Mouse (Mus musculus): ENCODE results near the gene Pdzd3. TPM values are rescaled to one million over a fixed set of nuclear protein-coding genes. Genes with fewer than 3 reads are reported as not detected.

The Pdzd3 gene
- polyA plus RNA-seq (2012; rRNA removed) = 0.74 and 0.75 TPM in 2 replicates

GRCm38 (mm10) chr9:44251314-44251713, at the start of gene Pdzd3:
Gene Pdzd3, minus strand, starts transcription at chr9:44251471.

GRCm38 (mm10) chr9:44288076-44288958, 37.0 kb upstream of the Pdzd3 start, which contains the start of gene Abcg4:
Gene Abcg4, minus strand, starts transcription at chr9:44288615.

GRCm38 (mm10) chr9:44268432-44268831, 17.2 kb upstream of the Pdzd3 start, which contains the start of gene Nlrx1:
Gene Nlrx1, minus strand, starts transcription at chr9:44268599.

GRCm38 (mm10) chr9:44240399-44240798, 10.9 kb downstream of the Pdzd3 start, which contains the start of gene Ccdc153:
Gene Ccdc153, plus strand, starts transcription at chr9:44240676.

GRCm38 (mm10) chr9:44233802-44234478, 17.3 kb downstream of the Pdzd3 start, which contains the start of gene Cbl:
Gene Cbl, minus strand, starts transcription at chr9:44234049.

Other genes with a start within 250 kb of the Pdzd3 start
- 8.2 and 13.4 TPM in 2 replicates for gene Thy1, start 208.1 kb downstream of the Pdzd3 start, polyA plus RNA-seq (2012; rRNA removed)
- 1.8 and 2.7 TPM in 2 replicates for gene Usp2, start 184.4 kb downstream of the Pdzd3 start, polyA plus RNA-seq (2012; rRNA removed)
- gene Mfrp, start 149.7 kb downstream of the Pdzd3 start, polyA plus RNA-seq (2012; rRNA removed) = 1.3 and 1.9 TPM in 2 replicates
- gene C1qtnf5, start 144.2 kb downstream of the Pdzd3 start, polyA plus RNA-seq (2012; rRNA removed) = 4.3 and 5.5 TPM in 2 replicates
- gene Gm49380, start 138.0 kb downstream of the Pdzd3 start, polyA plus RNA-seq (2012; rRNA removed) = 0.16 and 0.32 TPM in 2 replicates
- 30.0 and 33.0 TPM in 2 replicates for gene Rnf26, start 138.0 kb downstream of the Pdzd3 start, polyA plus RNA-seq (2012; rRNA removed)
- 29.7 and 40.4 TPM in 2 replicates for gene Mcam, start 117.0 kb downstream of the Pdzd3 start, polyA plus RNA-seq (2012; rRNA removed)
- gene Cbl, start 17.4 kb downstream of the Pdzd3 start, polyA plus RNA-seq (2012; rRNA removed) = 22.4 and 23.4 TPM in 2 replicates
- 0.07 and 0.13 TPM in 2 replicates for gene Ccdc153, start 10.8 kb downstream of the Pdzd3 start, polyA plus RNA-seq (2012; rRNA removed)
- 4.3 and 4.6 TPM in 2 replicates for gene Nlrx1, start 17.1 kb upstream of the Pdzd3 start, polyA plus RNA-seq (2012; rRNA removed)
- gene Abcg4, start 37.1 kb upstream of the Pdzd3 start, polyA plus RNA-seq (2012; rRNA removed) = 52.4 and 58.7 TPM in 2 replicates
- gene Hinfp, start 54.2 kb upstream of the Pdzd3 start, polyA plus RNA-seq (2012; rRNA removed) = 43.3 and 49.9 TPM in 2 replicates
- 47.2 and 53.2 TPM in 2 replicates for gene C2cd2l, start 68.8 kb upstream of the Pdzd3 start, polyA plus RNA-seq (2012; rRNA removed)
- gene Dpagt1, start 74.5 kb upstream of the Pdzd3 start, polyA plus RNA-seq (2012; rRNA removed) = 38.7 and 39.4 TPM in 2 replicates
- 197 and 236 TPM in 2 replicates for gene H2afx, start 83.2 kb upstream of the Pdzd3 start, polyA plus RNA-seq (2012; rRNA removed)
- 50.4 and 50.6 TPM in 2 replicates for gene Hmbs, start 92.8 kb upstream of the Pdzd3 start, polyA plus RNA-seq (2012; rRNA removed)
- gene Vps11, start 110.2 kb upstream of the Pdzd3 start, polyA plus RNA-seq (2012; rRNA removed) = 36.0 and 37.5 TPM in 2 replicates
- 47.0 and 53.6 TPM in 2 replicates for gene Hyou1, start 128.0 kb upstream of the Pdzd3 start, polyA plus RNA-seq (2012; rRNA removed)
- gene Slc37a4, start 145.4 kb upstream of the Pdzd3 start, polyA plus RNA-seq (2012; rRNA removed) = 48.9 and 50.0 TPM in 2 replicates
- 705 and 780 TPM in 2 replicates for gene Rps25, start 155.7 kb upstream of the Pdzd3 start, polyA plus RNA-seq (2012; rRNA removed)
- gene Trappc4, start 156.1 kb upstream of the Pdzd3 start, polyA plus RNA-seq (2012; rRNA removed) = 169 and 183 TPM in 2 replicates
- 57.4 and 62.5 TPM in 2 replicates for gene Ccdc84, start 167.1 kb upstream of the Pdzd3 start, polyA plus RNA-seq (2012; rRNA removed)
- not detected in 2 replicates for gene Foxr1, start 189.7 kb upstream of the Pdzd3 start, polyA plus RNA-seq (2012; rRNA removed)
- 0.43 TPM in 1 of 2 replicates, not detected in the other for gene Upk2, start 203.5 kb upstream of the Pdzd3 start, polyA plus RNA-seq (2012; rRNA removed)
- 18.8 and 23.9 TPM in 2 replicates for gene Bcl9l, start 231.4 kb upstream of the Pdzd3 start, polyA plus RNA-seq (2012; rRNA removed)

Measured in central nervous system, embryonic 14 days (tissue).